Mouse (Mus musculus) liver, embryonic 14.5 days (tissue): ENCODE results near the gene Tead4. TPM values are rescaled to one million over a fixed set of nuclear protein-coding genes. Genes with fewer than 3 reads are reported as not detected.

Experiments
- ATAC-seq: fragments of 200-750 bp; cut with Nextera tagmentation; 2 replicates; pipeline ENCODE4 v1.8.0; 2017; ENCODE audit warnings: moderate number of reproducible peaks, mild to moderate bottlenecking, moderate library complexity; ENCODE audit not compliant: insufficient read depth
- DNase-seq, 3 experiments: peaks; one replicate each; pipeline ENCODE4 v3.0.0-alpha.2; 2012 to 2013; ENCODE audit warnings: low read depth in 3 of 3, low spot score in 3 of 3
- H3K27ac ChIP-seq: fragments of 300-500 bp; sonication (generic); 2 replicates; pipeline ENCODE4 v1.5.1; 2014; ENCODE audit warnings: moderate library complexity, mild to moderate bottlenecking, control low read depth, inconsistent platforms
- H3K27me3 ChIP-seq: fragments of 300-500 bp; sonication (generic); 2 replicates; pipeline ENCODE4 v1.6.1; 2014; ENCODE audit warnings: mild to moderate bottlenecking, low read length, moderate library complexity; ENCODE audit not compliant: control insufficient read depth, insufficient read depth
- H3K36me3 ChIP-seq: fragments of 300-500 bp; sonication (generic); replicated peaks from 2 replicates; pipeline ENCODE4 v1.6.1; 2014; ENCODE audit warnings: low read depth; ENCODE audit not compliant: control insufficient read depth, insufficient read depth
- H3K4me1 ChIP-seq, 2 experiments: fragments of 200-500 bp in 1 of 2; fragments of 300-500 bp in 1 of 2; sonication (generic) in 1 of 2; replicated peaks; 2 replicates each; pipeline ENCODE4 v1.6.1; 2012 to 2014; ENCODE audit warnings: antibody characterized with exemption in 1 of 2, inconsistent platforms in 1 of 2, low read length in 1 of 2; ENCODE audit not compliant: control insufficient read depth in 2 of 2, insufficient read depth in 2 of 2
- H3K4me2 ChIP-seq: fragments of 300-500 bp; sonication (generic); 2 replicates; pipeline ENCODE4 v1.6.1; 2014; ENCODE audit warnings: low read depth, mild to moderate bottlenecking, control low read depth, moderate library complexity
- H3K4me3 ChIP-seq, 2 experiments: fragments of 200-500 bp in 1 of 2; fragments of 300-500 bp in 1 of 2; sonication (generic) in 1 of 2; 2 replicates each; pipeline ENCODE4 v1.5.1; 2012 to 2014; ENCODE audit warnings: low read depth in 2 of 2, low read length in 2 of 2, mild to moderate bottlenecking in 2 of 2, control low read depth in 1 of 2, inconsistent platforms in 1 of 2, moderate library complexity in 1 of 2; ENCODE audit not compliant: insufficient read depth in 1 of 2
- H3K9ac ChIP-seq: fragments of 300-500 bp; sonication (generic); replicated peaks from 2 replicates; pipeline ENCODE4 v1.6.1; 2014; ENCODE audit warnings: mild to moderate bottlenecking, control low read depth, moderate library complexity
- H3K9me3 ChIP-seq: fragments of 300-500 bp; sonication (generic); 2 replicates; pipeline ENCODE4 v1.6.1; 2016; ENCODE audit warnings: low read length, mixed read lengths; ENCODE audit not compliant: control insufficient read depth
- CTCF ChIP-seq: IDR thresholded peaks from 2 replicates; pipeline ENCODE4 v1.5.1; 2016; ENCODE audit warnings: antibody characterized with exemption, low read depth, control low read depth
- EP300 ChIP-seq: IDR thresholded peaks from 2 replicates; pipeline ENCODE4 v1.6.1; 2016; ENCODE audit warnings: antibody characterized with exemption, low read depth
- WGBS: fragments of 180-500 bp; shearing (Covaris S2); extraction: QIAGEN DNeasy Blood & Tissue Kit; methylation state at CpG from one replicate; pipeline ENCODE4 v1.1.7; 2014; ENCODE audit not compliant: insufficient replicate concordance; 5-methylcytosine and 5-hydroxymethylcytosine counted together
- polyA plus RNA-seq, 2 experiments: library from polyadenylated mRNA; depleted of rRNA in 1 of 2; stranded (reverse) in 1 of 2; unstranded in 1 of 2; fragments of >200 nt; fragmentation: Nextera tagmentation in 1 of 2; extraction: Ambion mirVana in 1 of 2; gene quantifications; 2 replicates each; pipeline versions ENCODE4 v1.2.1 to v1.2.3; 2012 to 2014

Gene Tead4
- polyA plus RNA-seq, 2 experiments = 0.18 to 0.21 TPM

DNA sequence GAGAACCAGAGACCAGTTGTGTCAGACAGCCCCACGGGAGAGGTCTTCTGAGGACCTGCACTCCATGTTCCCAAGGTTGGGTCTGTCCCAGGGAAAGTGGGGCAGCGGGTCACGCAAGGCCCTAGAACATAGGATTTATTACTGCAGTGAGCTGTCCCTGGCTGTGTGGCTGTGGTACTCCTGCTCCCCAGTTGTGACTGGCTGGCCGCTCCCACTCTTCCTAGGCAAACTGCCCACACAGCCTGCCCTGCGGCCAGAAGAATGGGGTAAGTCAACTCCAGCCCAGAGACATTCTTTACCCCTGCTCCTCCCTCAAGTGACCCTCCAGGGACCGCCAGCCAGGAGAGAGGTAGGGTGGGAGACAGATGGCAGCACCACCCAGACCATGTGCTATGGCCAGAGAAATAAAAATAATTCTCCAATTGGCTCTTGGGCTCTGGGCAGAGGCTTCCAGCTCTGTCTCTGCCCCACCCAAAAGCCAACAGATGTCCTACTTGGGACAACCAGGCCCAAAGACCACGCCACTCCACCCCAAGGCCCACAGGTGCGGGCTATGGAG lies 25.0 kb downstream of the Tead4 start:
- TF ChIP-seq CTCF = no peak
- TF ChIP-seq EP300 = no peak
- Histone ChIP-seq H3K36me3 (no peaks in the 10 kb centered on the region), H3K9me3 (no peaks in the 10 kb centered on the region), H3K9ac (no peak overlapping the region), H3K4me3 (no peak overlapping the region), H3K27ac (no peak overlapping the region), H3K4me1 (peaks cover 0 to 5% of the 10 kb centered on the region in 2 experiments; a peak in 1 of 4 replicates), H3K27me3 (no peaks in the 10 kb centered on the region), H3K4me2 (no peak overlapping the region)
- DNase-seq = no peak
- 73% methylated on average over 8 of the region's 8 CpGs for WGBS
- ATAC-seq = no peak

DNA sequence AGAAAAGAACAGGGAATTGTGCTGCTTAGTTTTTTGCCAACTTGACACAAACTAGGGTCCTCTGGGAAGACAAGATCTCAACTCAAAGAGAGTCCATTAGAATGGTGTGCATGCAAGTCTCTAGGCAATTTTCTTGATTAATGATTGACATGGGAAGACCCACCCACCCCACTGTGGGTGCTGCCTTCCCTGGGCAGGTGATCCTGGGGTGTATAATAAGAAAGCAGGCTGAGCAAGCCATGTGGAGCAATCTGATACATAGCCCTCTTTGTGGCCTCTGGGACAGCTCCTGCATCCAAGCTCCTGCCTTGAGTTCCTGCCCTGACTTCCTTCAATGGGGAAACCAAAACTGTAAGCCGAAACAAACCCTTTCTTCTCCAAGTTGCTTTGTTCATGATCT lies 27.1 kb downstream of the Tead4 start:
- Histone ChIP-seq H3K36me3 (no peaks in the 10 kb centered on the region), H3K4me1 (peaks cover 0 to 5% of the 10 kb centered on the region in 2 experiments; a peak in 1 of 4 replicates), H3K4me3 (no peak overlapping the region), H3K27me3 (no peaks in the 10 kb centered on the region), H3K9me3 (no peaks in the 10 kb centered on the region), H3K4me2 (no peak overlapping the region), H3K9ac (no peak overlapping the region), H3K27ac (no peak overlapping the region)
- ATAC-seq (no peak), DNase-seq (no peak)
- TF ChIP-seq EP300 (no peak), CTCF (no peak)
- 63% methylated on average over 1 of the region's 1 CpGs for WGBS

DNA sequence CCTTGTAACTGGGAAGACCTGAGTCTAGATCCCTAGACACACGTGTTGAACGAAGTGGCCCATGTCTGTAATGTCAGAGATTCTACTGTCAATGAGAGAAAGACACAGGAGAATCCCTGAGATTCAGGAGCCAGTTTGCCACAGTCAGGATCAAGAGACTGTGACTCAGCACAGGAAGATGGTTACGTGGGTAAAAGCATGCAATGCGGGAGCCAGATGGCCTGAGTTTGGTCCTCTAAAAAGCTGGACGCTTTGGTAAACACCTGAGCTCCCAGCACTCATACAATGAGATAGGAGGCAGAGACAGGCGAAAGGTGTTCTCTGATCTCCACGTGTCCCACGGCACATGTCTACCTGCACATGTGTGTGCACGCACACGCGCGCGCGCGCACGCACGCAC lies 27.9 kb downstream of the Tead4 start:
- Histone ChIP-seq H3K27ac (no peak overlapping the region), H3K4me1 (peaks cover 0 to 2% of the 10 kb centered on the region in 2 experiments; a peak in 1 of 4 replicates), H3K36me3 (no peaks in the 10 kb centered on the region), H3K27me3 (no peaks in the 10 kb centered on the region), H3K9ac (no peak overlapping the region), H3K4me3 (no peak overlapping the region), H3K4me2 (no peak overlapping the region), H3K9me3 (no peaks in the 10 kb centered on the region)
- DNase-seq = no peak
- ATAC-seq = no peak
- no peak for TF ChIP-seq CTCF
- no peak for TF ChIP-seq EP300
- WGBS = 81% methylated on average over 17 of the region's 17 CpGs

DNA sequence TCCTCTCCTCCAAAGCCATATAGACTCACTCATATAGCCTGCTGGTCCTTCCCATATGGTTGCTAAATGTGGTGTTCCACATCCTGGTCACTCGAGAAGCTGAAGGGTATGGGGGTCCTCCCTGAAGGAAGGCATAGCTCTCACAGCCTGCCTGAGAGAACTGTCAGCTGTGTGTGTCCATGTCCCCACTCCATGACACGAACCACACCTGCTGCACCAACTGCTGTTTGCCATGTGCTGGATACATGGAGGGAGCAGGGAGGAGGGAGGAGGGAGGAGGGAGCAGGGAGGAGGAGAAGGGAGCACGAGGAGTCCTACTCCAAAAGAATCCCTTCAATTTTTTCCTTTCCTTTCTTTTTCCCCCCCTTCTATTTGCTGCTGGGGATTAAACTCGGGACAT lies 30.8 kb downstream of the Tead4 start:
- no peaks in the 10 kb centered on the region for H3K9me3 ChIP-seq
- H3K27me3 ChIP-seq = no peaks in the 10 kb centered on the region
- no peak for TF ChIP-seq EP300
- TF ChIP-seq CTCF = no peak
- H3K4me2 ChIP-seq = no peak overlapping the region
- no peaks in the 10 kb centered on the region for H3K4me1 ChIP-seq
- 45% methylated on average over 4 of the region's 4 CpGs for WGBS
- H3K27ac ChIP-seq = no peak overlapping the region
- H3K4me3 ChIP-seq = no peak overlapping the region
- DNase-seq (no peak), ATAC-seq (no peak)
- no peak overlapping the region for H3K9ac ChIP-seq
- no peaks in the 10 kb centered on the region for H3K36me3 ChIP-seq

DNA sequence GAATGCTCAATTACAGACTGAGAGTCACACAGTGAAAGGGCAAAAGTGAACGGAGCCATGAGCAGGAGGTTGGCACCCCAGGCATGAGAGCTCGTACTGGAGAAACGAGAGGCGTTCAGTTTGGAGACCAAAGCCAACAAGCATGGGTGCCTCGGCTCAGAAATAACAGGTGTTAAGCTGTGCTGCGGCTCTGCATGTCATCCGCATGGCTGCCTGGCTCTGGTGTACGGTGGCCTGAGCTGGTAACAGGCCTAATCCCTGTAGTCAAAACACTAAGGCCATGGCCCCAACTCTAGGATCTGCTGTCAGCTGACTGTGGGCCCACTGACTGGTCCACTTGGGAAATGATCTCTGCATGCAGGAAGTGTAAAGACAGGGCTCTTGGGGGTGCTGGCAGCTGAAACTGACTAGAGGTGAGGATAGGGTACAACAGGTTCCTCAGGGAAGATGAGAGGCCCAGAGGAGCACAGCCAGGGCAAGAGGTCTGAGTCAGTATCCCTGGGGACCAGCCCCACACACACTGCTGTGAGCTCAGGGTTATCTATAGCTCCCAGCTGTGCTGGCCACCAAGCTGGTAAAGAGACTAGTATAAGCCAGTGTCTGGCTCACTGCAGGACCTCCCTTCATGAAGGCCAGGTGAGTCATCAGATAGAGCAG lies 35.6 kb downstream of the Tead4 start:
- ATAC-seq = no peak
- H3K4me1 ChIP-seq = no peaks in the 10 kb centered on the region
- whole genome bisulfite sequencing = 68% methylated on average over 8 of the region's 8 CpGs
- H3K9me3 ChIP-seq = no peaks in the 10 kb centered on the region
- no peak for DNase-seq
- no peak overlapping the region for H3K9ac ChIP-seq
- no peak overlapping the region for H3K27ac ChIP-seq
- no peak overlapping the region for H3K4me2 ChIP-seq
- no peaks in the 10 kb centered on the region for H3K36me3 ChIP-seq
- TF ChIP-seq CTCF (no peak), EP300 (no peak)
- H3K27me3 ChIP-seq = no peaks in the 10 kb centered on the region
- H3K4me3 ChIP-seq = no peak overlapping the region
